Mouse (Mus musculus): ENCODE data around the gene Mctp1.
"Not testable (repeated sequence)": the region's sequence is repeated elsewhere in the genome, so short reads cannot be mapped to it uniquely, and the experiment has no call there.

GRCm38 (mm10) chr13:76345941-76346340 lies 38.4 kb upstream of the Mctp1 start:
- not testable (repeated sequence) for TF ChIP-seq CTCF (IDR thresholded peaks at IDR 0.05; ENCODE audit: borderline replicate concordance, insufficient read depth, low read length); POLR2A (IDR thresholded peaks at IDR 0.05; ENCODE audit: low read depth, low read length)
